ENCODE assay signal across 10 mouse cellular contexts in genomic region chr12:32111508-32112119, GRCm38 (mm10). TPM values are rescaled to one million over a fixed set of nuclear protein-coding genes. Genes with fewer than 3 reads are reported as not detected.
DNase-seq lines count a peak whose midpoint lies in the region; ATAC-seq lines count a peak whose summit lies in the region.
"Had no signal": no experiment of that assay in that cellular context is flagged by ENCODE, and none has a peak within 500 bp of the region (broad histone marks: within the 10 kb centered on the region; RNA-seq: fewer than 3 reads in every experiment).

No protein-coding gene starts in this region.

- H3K4me1 ChIP-seq in neural tube, embryonic 13.5 days (replicated peaks), result peaks cover 14% of the 10 kb centered on the region; the same call in 1 of the 2 replicates
- H3K4me1 ChIP-seq: midbrain, embryonic 12.5 days had no signal

- H3K9ac ChIP-seq in neural tube, embryonic 13.5 days, result no peak overlapping the region
- H3K9ac ChIP-seq: midbrain, embryonic 12.5 days had no signal

- no peaks in the 10 kb centered on the region for H3K9me3 ChIP-seq in neural tube, embryonic 13.5 days
- H3K9me3 ChIP-seq: midbrain, embryonic 12.5 days had no signal

- ATAC-seq in neural tube, embryonic 13.5 days (ENCODE audit: low read depth), result no peak

- H3K36me3 ChIP-seq in neural tube, embryonic 13.5 days, result no peaks in the 10 kb centered on the region
- H3K36me3 ChIP-seq: midbrain, embryonic 12.5 days had no signal

- no peaks in the 10 kb centered on the region for H3K27me3 ChIP-seq in neural tube, embryonic 13.5 days
- H3K27me3 ChIP-seq: midbrain, embryonic 12.5 days had no signal

- no peak overlapping the region for H3K4me2 ChIP-seq in neural tube, embryonic 13.5 days
- H3K4me2 ChIP-seq: midbrain, embryonic 12.5 days had no signal

- 44% methylated on average over 7 of the region's 7 CpGs for WGBS in neural tube, embryonic 13.5 days

- no peak overlapping the region for H3K4me3 ChIP-seq in neural tube, embryonic 13.5 days
- H3K4me3 ChIP-seq: midbrain, embryonic 12.5 days had no signal

- peak overlapping the region; percentile 46 for H3K27ac ChIP-seq in neural tube, embryonic 13.5 days (replicated peaks)
- H3K27ac ChIP-seq: midbrain, embryonic 12.5 days had no signal

- DNase-seq in embryo, embryonic 10 days (ENCODE audit: low spot score), result peak; percentile 16
- no peak for DNase-seq in embryo, embryonic 9.5 days (ENCODE audit: extremely low spot score)
- DNase-seq in neural tube, embryonic 10.5 days (ENCODE audit: extremely low spot score, low spot score), result no peak
- peak; percentile 26 for DNase-seq in liver
- DNase-seq in yolk sac, embryonic 10.5 days (ENCODE audit: low spot score), result peak; percentile 20
- no peak for DNase-seq in left cerebral cortex, adult 9 months (ENCODE audit: low spot score in 2 of 2)
- DNase-seq in adrenal gland, postnatal 4 days (ENCODE audit: low spot score in 2 of 2), result no peak
- DNase-seq: kidney, postnatal 14 days had no signal

RNA-seq across cellular contexts. Expression of gene Prkar2b, which starts 50.5 kb away (rescaled TPM):
- 95.9 and 101 TPM in 2 replicates for polyA plus RNA-seq in neural tube, embryonic 13.5 days (2015; fragmentation: Nextera tagmentation; extraction: Ambion mirVana)
- total RNA-seq in adrenal gland, postnatal 4 days (2021), result 100 to 1,000 TPM; 187 to 200 TPM

Comparison
In these comparisons a context has a peak if more than half of its experiments do, and no peak if none do; other contexts are left out.
1. DNase-seq: peak in embryo, embryonic 10 days (single experiment), liver (single experiment) and yolk sac, embryonic 10.5 days (single experiment); none in embryo, embryonic 9.5 days (single experiment), neural tube, embryonic 10.5 days (single experiment), left cerebral cortex, adult 9 months (0 of 2) and adrenal gland, postnatal 4 days (0 of 2).